Comparison of ENCODE assay signal across 24 mouse cellular contexts in genomic region chr6:5956316-5956913, GRCm38 (mm10).
DNase-seq lines count a peak whose midpoint lies in the region; ATAC-seq and TF ChIP-seq lines count a peak whose summit lies in the region.
"Had no signal": no experiment of that assay in that cellular context is flagged by ENCODE, and none has a peak within 500 bp of the region (broad histone marks: within the 10 kb centered on the region; RNA-seq: fewer than 3 reads in every experiment).

No protein-coding gene starts in this region.

- no peak overlapping the region for H3K4me2 ChIP-seq in hindbrain, embryonic 11.5 days (replicated peaks; ENCODE audit: low read depth, low read length)
- no peak overlapping the region for H3K4me2 ChIP-seq in hindbrain, postnatal 0 days (ENCODE audit: low read depth, low read length)
- no peak overlapping the region for H3K4me2 ChIP-seq in neural tube, embryonic 14.5 days (ENCODE audit: low read depth, low read length)
- H3K4me2 ChIP-seq in intestine, embryonic 15.5 days (replicated peaks) = no peak overlapping the region
- H3K4me2 ChIP-seq: forebrain, embryonic 13.5 days; heart, embryonic 13.5 days; hindbrain, embryonic 15.5 days; liver, embryonic 12.5 days; lung, embryonic 14.5 days; midbrain, embryonic 12.5 days had no signal

- peak; percentile 14 for DNase-seq in hindbrain, embryonic 11.5 days (ENCODE audit: low spot score)
- no peak for DNase-seq in hindbrain, postnatal 0 days (ENCODE audit: low spot score)
- peak; percentile 41 for DNase-seq in embryonic facial prominence, embryonic 10.5 days (ENCODE audit: low spot score)
- peak; percentile 43 for DNase-seq in limb, embryonic 10.5 days (ENCODE audit: low spot score)
- no peak for DNase-seq in layer of hippocampus, postnatal 25 days (ENCODE audit: extremely low spot score in 1 of 2, low spot score in 1 of 2)
- DNase-seq: adrenal gland, postnatal 14 days; cerebellum, adult 11-12 months; heart, postnatal 36 days; kidney, adult 11 months; lung, embryonic 14.5 days; lung, postnatal 4 days; right cerebral cortex, postnatal 14 days; spleen, adult 18-20 months; thymus, adult 18-20 months; thymus, postnatal 4 days had no signal

- no peak overlapping the region for H3K27ac ChIP-seq in hindbrain, embryonic 11.5 days (ENCODE audit: low read depth, low read length)
- H3K27ac ChIP-seq in hindbrain, postnatal 0 days = no peak overlapping the region
- H3K27ac ChIP-seq in embryonic facial prominence, embryonic 10.5 days (replicated peaks) = no peak overlapping the region
- peak overlapping the region; percentile 39; the same call in 1 of the 2 replicates for H3K27ac ChIP-seq in limb, embryonic 10.5 days
- H3K27ac ChIP-seq in neural tube, embryonic 14.5 days (ENCODE audit: low read depth, low read length) = no peak overlapping the region
- no peak overlapping the region for H3K27ac ChIP-seq in intestine, embryonic 15.5 days
- H3K27ac ChIP-seq: forebrain, embryonic 13.5 days; heart, embryonic 13.5 days; hindbrain, embryonic 15.5 days; liver, embryonic 12.5 days; midbrain, embryonic 12.5 days had no signal

- H3K27me3 ChIP-seq in hindbrain, embryonic 11.5 days (ENCODE audit: control insufficient read depth, insufficient read depth, low read length) = no peaks in the 10 kb centered on the region
- H3K27me3 ChIP-seq in hindbrain, postnatal 0 days (ENCODE audit: insufficient read depth, low read length) = no peaks in the 10 kb centered on the region
- no peaks in the 10 kb centered on the region for H3K27me3 ChIP-seq in embryonic facial prominence, embryonic 10.5 days (replicated peaks; ENCODE audit: low read depth, poor library complexity, severe bottlenecking)
- peaks cover 13% of the 10 kb centered on the region; the same call in 1 of the 2 replicates for H3K27me3 ChIP-seq in limb, embryonic 10.5 days (ENCODE audit: low read depth, poor library complexity, severe bottlenecking)
- no peaks in the 10 kb centered on the region for H3K27me3 ChIP-seq in neural tube, embryonic 14.5 days (ENCODE audit: control insufficient read depth, insufficient read depth, low read length)
- no peaks in the 10 kb centered on the region for H3K27me3 ChIP-seq in intestine, embryonic 15.5 days (replicated peaks)
- H3K27me3 ChIP-seq: CH12.LX; forebrain, embryonic 13.5 days; heart, embryonic 13.5 days; hindbrain, embryonic 15.5 days; liver, embryonic 12.5 days; midbrain, embryonic 12.5 days had no signal

- H3K36me3 ChIP-seq in hindbrain, embryonic 11.5 days (ENCODE audit: control insufficient read depth, insufficient read depth, low read length) = no peaks in the 10 kb centered on the region
- no peaks in the 10 kb centered on the region for H3K36me3 ChIP-seq in hindbrain, postnatal 0 days (ENCODE audit: insufficient read depth, low read length)
- no peaks in the 10 kb centered on the region for H3K36me3 ChIP-seq in embryonic facial prominence, embryonic 10.5 days (replicated peaks)
- H3K36me3 ChIP-seq in limb, embryonic 10.5 days = no peaks in the 10 kb centered on the region
- no peaks in the 10 kb centered on the region for H3K36me3 ChIP-seq in neural tube, embryonic 14.5 days (ENCODE audit: control insufficient read depth, insufficient read depth, low read length)
- H3K36me3 ChIP-seq in intestine, embryonic 15.5 days = no peaks in the 10 kb centered on the region
- H3K36me3 ChIP-seq: heart, embryonic 13.5 days; hindbrain, embryonic 15.5 days; liver, embryonic 12.5 days; midbrain, embryonic 12.5 days had no signal

- no peak for TF ChIP-seq CTCF in hindbrain, postnatal 0 days (IDR thresholded peaks at IDR 0.05; ENCODE audit: low read depth)

- ATAC-seq in hindbrain, embryonic 11.5 days (ENCODE audit: low FRiP score) = no peak
- no peak for ATAC-seq in hindbrain, postnatal 0 days
- peak; percentile 54; the same call in 1 of the 2 replicates for ATAC-seq in neural tube, embryonic 14.5 days (ENCODE audit: low read depth)
- ATAC-seq in intestine, embryonic 15.5 days = no peak
- ATAC-seq: forebrain, embryonic 13.5 days; liver, embryonic 12.5 days had no signal

- H3K9me3 ChIP-seq in hindbrain, embryonic 11.5 days (ENCODE audit: control insufficient read depth, low read length) = no peaks in the 10 kb centered on the region
- H3K9me3 ChIP-seq in hindbrain, postnatal 0 days (ENCODE audit: low read length) = no peaks in the 10 kb centered on the region
- 0 out of 2 replicates have a peak, but pooled peaks cover 3% of the 10 kb centered on the region for H3K9me3 ChIP-seq in embryonic facial prominence, embryonic 10.5 days
- H3K9me3 ChIP-seq in limb, embryonic 10.5 days (replicated peaks) = no peaks in the 10 kb centered on the region
- no peaks in the 10 kb centered on the region for H3K9me3 ChIP-seq in neural tube, embryonic 14.5 days (ENCODE audit: control insufficient read depth, low read length)
- no peaks in the 10 kb centered on the region for H3K9me3 ChIP-seq in intestine, embryonic 15.5 days
- H3K9me3 ChIP-seq: forebrain, embryonic 13.5 days; heart, embryonic 13.5 days; hindbrain, embryonic 15.5 days; liver, embryonic 12.5 days; midbrain, embryonic 12.5 days had no signal

- WGBS in hindbrain, embryonic 11.5 days = 68% methylated on average over 10 of the region's 10 CpGs
- WGBS in hindbrain, postnatal 0 days = 68% methylated on average over 10 of the region's 10 CpGs
- 62% methylated on average over 10 of the region's 10 CpGs for WGBS in embryonic facial prominence, embryonic 10.5 days
- 63% methylated on average over 10 of the region's 10 CpGs for WGBS in limb, embryonic 10.5 days
- 68% methylated on average over 10 of the region's 10 CpGs for WGBS in neural tube, embryonic 14.5 days
- 79% methylated on average over 10 of the region's 10 CpGs for WGBS in intestine, embryonic 15.5 days

- H3K9ac ChIP-seq in hindbrain, embryonic 11.5 days (ENCODE audit: low read depth, low read length) = no peak overlapping the region
- H3K9ac ChIP-seq in hindbrain, postnatal 0 days (replicated peaks; ENCODE audit: low read length) = no peak overlapping the region
- no peak overlapping the region for H3K9ac ChIP-seq in neural tube, embryonic 14.5 days (replicated peaks; ENCODE audit: low read depth, low read length)
- H3K9ac ChIP-seq in intestine, embryonic 15.5 days = no peak overlapping the region
- H3K9ac ChIP-seq: forebrain, embryonic 13.5 days; heart, embryonic 13.5 days; hindbrain, embryonic 15.5 days; liver, embryonic 12.5 days; lung, embryonic 14.5 days; midbrain, embryonic 12.5 days had no signal

- H3K4me3 ChIP-seq in hindbrain, embryonic 11.5 days (ENCODE audit: low read depth, low read length) = no peak overlapping the region
- H3K4me3 ChIP-seq in hindbrain, postnatal 0 days (ENCODE audit: low read length) = no peak overlapping the region
- H3K4me3 ChIP-seq in embryonic facial prominence, embryonic 10.5 days = no peak overlapping the region
- H3K4me3 ChIP-seq in limb, embryonic 10.5 days = no peak overlapping the region
- H3K4me3 ChIP-seq in neural tube, embryonic 14.5 days (ENCODE audit: low read depth, low read length) = no peak overlapping the region
- no peak overlapping the region for H3K4me3 ChIP-seq in intestine, embryonic 15.5 days (replicated peaks)
- H3K4me3 ChIP-seq: erythroblast, embryonic 14.5 days; forebrain, embryonic 13.5 days; heart, embryonic 13.5 days; hindbrain, embryonic 15.5 days; liver, embryonic 12.5 days; midbrain, embryonic 12.5 days had no signal

- no peaks in the 10 kb centered on the region for H3K4me1 ChIP-seq in hindbrain, embryonic 11.5 days (replicated peaks; ENCODE audit: control insufficient read depth, insufficient read depth, low read length)
- H3K4me1 ChIP-seq in hindbrain, postnatal 0 days (ENCODE audit: insufficient read depth, low read length) = no peaks in the 10 kb centered on the region
- H3K4me1 ChIP-seq in embryonic facial prominence, embryonic 10.5 days = peaks cover 18% of the 10 kb centered on the region
- peaks cover 15% of the 10 kb centered on the region for H3K4me1 ChIP-seq in limb, embryonic 10.5 days
- H3K4me1 ChIP-seq in neural tube, embryonic 14.5 days (ENCODE audit: control insufficient read depth, insufficient read depth, low read length) = no peaks in the 10 kb centered on the region
- no peaks in the 10 kb centered on the region for H3K4me1 ChIP-seq in intestine, embryonic 15.5 days (replicated peaks)
- H3K4me1 ChIP-seq: forebrain, embryonic 13.5 days; hindbrain, embryonic 15.5 days; liver, embryonic 12.5 days had no signal

Comparison
In these comparisons a context has a peak if more than half of its experiments do, and no peak if none do; other contexts are left out.
1. DNase-seq: peak in hindbrain, embryonic 11.5 days (single experiment), embryonic facial prominence, embryonic 10.5 days (single experiment) and limb, embryonic 10.5 days (single experiment); none in hindbrain, postnatal 0 days (single experiment) and layer of hippocampus, postnatal 25 days (0 of 2).